Mouse (Mus musculus): ENCODE data around the gene Lrwd1. TPM values are rescaled to one million over a fixed set of nuclear protein-coding genes. Genes with fewer than 3 reads are reported as not detected.
"Not testable (repeated sequence)": the region's sequence is repeated elsewhere in the genome, so short reads cannot be mapped to it uniquely, and the experiment has no call there.

The Lrwd1 gene
- polyA plus RNA-seq, 1 experiment from 2014 or later: 21.8 TPM

DNA sequence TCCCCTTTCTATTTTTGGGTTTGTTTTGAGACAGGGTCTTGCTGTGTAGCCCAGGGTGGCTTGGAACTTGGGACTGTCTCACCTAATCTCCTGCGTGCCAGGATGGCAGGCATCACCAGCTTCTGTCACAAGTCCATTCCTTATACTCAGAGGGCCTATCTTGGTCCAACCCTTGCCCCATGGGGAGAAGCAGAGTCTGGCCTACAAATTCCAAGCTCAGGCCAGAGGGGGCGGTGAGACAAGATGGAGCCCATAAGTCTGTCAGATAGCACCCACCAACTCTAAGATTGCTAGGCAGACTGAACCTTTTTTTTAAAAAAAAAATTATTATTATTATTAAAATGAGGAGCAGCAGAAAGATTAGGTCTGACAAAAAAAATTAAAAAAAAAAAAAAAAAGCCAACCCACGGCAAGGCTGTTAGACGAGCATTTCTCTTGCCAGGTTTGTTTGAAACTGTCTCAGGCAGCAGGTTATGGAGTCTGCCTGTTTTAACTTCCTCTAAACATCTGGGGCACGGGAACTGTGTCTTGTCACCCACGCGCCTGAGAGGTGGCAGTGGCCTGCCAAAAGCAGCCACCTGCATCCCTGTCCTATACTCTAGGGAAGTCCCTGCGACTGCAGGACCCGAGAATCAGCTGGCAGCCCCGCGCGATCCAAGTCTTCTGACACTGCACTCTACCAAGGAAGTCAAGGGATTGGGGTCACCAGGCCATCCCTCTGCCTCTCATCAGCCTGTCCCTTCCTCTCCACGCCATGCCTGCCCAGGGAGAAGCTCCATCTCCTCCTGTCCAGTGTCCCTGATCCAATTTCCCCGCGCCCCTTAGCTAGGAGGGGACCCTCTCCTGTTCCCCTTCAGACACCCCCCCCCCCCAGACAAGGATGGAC is 34.0 kb upstream of the Lrwd1 start:
- no peak overlapping the region for H3K27ac ChIP-seq (ENCODE audit: poor library complexity, severe bottlenecking)
- ATAC-seq (ENCODE audit: insufficient number of reproducible peaks, low FRiP score): peak; percentile 49
- H3K9ac ChIP-seq: peak overlapping the region; percentile 66
- H3K27me3 ChIP-seq (replicated peaks): no peaks in the 10 kb centered on the region
- peak overlapping the region; percentile 59 for H3K4me3 ChIP-seq
- peaks cover 5% of the 10 kb centered on the region for H3K4me1 ChIP-seq (replicated peaks)
- WGBS: 13% methylated on average over 15 of the region's 15 CpGs
- no peaks in the 10 kb centered on the region for H3K36me3 ChIP-seq
- H3K4me2 ChIP-seq: peak overlapping the region; percentile 94
- peaks cover 7% of the 10 kb centered on the region for H3K9me3 ChIP-seq (replicated peaks)

DNA sequence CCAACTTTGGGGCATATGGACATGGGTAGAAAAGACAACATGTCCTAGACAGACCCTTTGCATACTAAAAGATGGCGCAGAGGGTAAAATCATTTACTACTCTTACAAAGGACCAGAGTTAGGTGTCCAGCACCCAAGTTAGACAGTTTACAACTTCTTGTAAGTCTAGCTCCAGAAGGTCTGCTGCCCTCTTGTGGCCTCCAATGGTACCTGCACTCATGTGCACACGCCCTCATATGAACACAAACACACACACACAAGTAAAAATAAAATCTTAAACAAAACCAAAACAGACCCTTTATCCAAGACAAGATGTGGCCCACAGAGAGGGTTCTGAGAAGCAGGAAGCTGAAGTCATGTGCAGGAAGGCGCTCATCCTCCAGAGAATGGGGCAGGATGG is 32.2 kb upstream of the Lrwd1 start:
- no peak overlapping the region for H3K27ac ChIP-seq (ENCODE audit: poor library complexity, severe bottlenecking)
- ATAC-seq (ENCODE audit: insufficient number of reproducible peaks, low FRiP score): no peak
- H3K9ac ChIP-seq: no peak overlapping the region
- no peaks in the 10 kb centered on the region for H3K36me3 ChIP-seq
- no peaks in the 10 kb centered on the region for H3K27me3 ChIP-seq (replicated peaks)
- H3K4me1 ChIP-seq (replicated peaks): peaks cover 5% of the 10 kb centered on the region
- H3K4me2 ChIP-seq: no peak overlapping the region
- WGBS: 89% methylated on average over 3 of the region's 3 CpGs
- no peak overlapping the region for H3K4me3 ChIP-seq
- peaks cover 7% of the 10 kb centered on the region for H3K9me3 ChIP-seq (replicated peaks)

DNA sequence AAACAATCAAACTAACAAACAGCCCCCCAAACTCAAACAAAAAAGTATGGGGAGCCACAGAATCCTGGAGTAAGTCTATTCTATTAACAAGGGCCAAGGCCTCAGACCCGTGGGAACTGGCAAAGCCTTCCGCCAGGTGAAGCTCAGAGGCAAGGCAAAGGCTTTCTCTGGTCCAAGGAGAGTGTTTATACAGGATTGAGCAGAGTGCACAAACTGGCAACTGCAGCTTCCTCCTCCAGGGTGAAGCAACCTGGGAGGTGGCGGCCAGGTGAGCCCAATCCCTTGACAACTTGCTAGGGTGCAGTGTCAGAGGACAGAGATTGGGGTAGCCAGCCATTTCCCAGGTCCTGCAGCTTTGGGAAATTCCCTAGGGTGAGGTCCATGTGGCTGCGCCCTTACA is 31.4 kb upstream of the Lrwd1 start:
- H3K4me3 ChIP-seq: no peak overlapping the region
- peaks cover 7% of the 10 kb centered on the region for H3K9me3 ChIP-seq (replicated peaks)
- no peaks in the 10 kb centered on the region for H3K36me3 ChIP-seq
- H3K27ac ChIP-seq (ENCODE audit: poor library complexity, severe bottlenecking): no peak overlapping the region
- ATAC-seq (ENCODE audit: insufficient number of reproducible peaks, low FRiP score): no peak
- no peak overlapping the region for H3K4me2 ChIP-seq
- peaks cover 5% of the 10 kb centered on the region for H3K4me1 ChIP-seq (replicated peaks)
- no peak overlapping the region for H3K9ac ChIP-seq
- H3K27me3 ChIP-seq (replicated peaks): no peaks in the 10 kb centered on the region
- 82% methylated on average over 4 of the region's 4 CpGs for WGBS

DNA sequence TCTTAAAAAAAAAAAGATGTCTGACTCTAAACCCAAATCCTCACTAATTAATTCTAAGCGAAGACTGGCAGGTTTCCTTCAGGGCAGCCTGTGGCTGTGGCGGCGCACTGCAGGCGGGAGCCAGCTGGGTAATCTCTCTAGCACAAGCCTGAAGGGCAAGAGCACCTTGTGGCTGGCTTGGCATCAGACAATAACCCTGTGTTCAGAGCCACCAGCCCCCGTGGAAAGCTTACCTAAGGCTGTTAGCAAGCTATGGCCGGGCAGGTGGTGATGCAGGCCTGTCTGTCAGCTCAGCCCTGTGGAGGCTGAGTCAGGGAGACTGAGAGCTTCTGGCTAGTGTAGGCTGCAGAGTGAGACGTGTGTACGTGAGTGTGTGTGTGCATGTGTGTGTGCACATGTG is 29.4 kb upstream of the Lrwd1 start:
- Histone ChIP-seq H3K36me3 (0 out of 2 replicates have a peak, but pooled peaks cover 3% of the 10 kb centered on the region), H3K9me3 (replicated peaks) (peaks cover 7% of the 10 kb centered on the region), H3K4me2 (no peak overlapping the region), H3K27me3 (replicated peaks) (no peaks in the 10 kb centered on the region), H3K27ac (ENCODE audit: poor library complexity, severe bottlenecking) (no peak overlapping the region), H3K4me1 (replicated peaks) (no peaks in the 10 kb centered on the region), H3K9ac (no peak overlapping the region), H3K4me3 (no peak overlapping the region)
- no peak for ATAC-seq (ENCODE audit: insufficient number of reproducible peaks, low FRiP score)
- 79% methylated on average over 8 of the region's 8 CpGs for WGBS

DNA sequence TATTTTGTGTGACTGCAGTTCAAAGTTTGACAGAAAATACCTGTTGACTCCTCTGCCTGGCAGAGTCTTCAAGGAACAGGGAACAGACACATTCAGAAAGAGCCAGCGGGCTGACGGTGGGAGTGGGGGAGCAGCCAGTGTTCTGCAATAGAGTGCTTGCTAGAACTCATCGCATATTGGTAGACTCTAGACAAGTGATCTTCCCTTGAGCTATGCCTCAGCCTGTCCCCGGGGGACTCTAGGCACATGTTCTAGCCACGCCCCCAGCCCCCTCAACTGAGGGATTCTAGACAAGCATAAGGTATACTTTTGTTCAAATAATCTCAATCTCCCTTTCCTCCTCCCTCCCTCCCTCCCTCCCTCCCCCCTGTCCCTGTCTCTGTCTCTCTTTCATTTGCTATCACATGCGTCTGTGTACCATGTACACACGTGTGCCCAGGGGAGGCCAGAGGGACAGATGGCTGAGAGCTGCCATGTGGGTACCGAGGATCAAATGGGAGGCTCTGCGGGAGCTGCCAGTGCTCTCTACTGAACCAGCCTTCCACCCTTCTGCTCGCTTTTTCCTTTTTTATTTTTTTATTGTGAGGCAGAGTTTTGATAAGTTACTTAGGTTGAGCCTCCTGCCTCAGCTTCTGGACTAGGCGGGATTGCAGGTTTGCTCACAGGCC is 28.1 kb upstream of the Lrwd1 start:
- Histone ChIP-seq H3K4me3 (no peak overlapping the region), H3K4me2 (no peak overlapping the region), H3K9ac (no peak overlapping the region), H3K36me3 (0 out of 2 replicates have a peak, but pooled peaks cover 3% of the 10 kb centered on the region), H3K4me1 (replicated peaks) (no peaks in the 10 kb centered on the region), H3K27ac (ENCODE audit: poor library complexity, severe bottlenecking) (no peak overlapping the region), H3K27me3 (replicated peaks) (no peaks in the 10 kb centered on the region), H3K9me3 (replicated peaks) (peaks cover 7% of the 10 kb centered on the region)
- ATAC-seq (ENCODE audit: insufficient number of reproducible peaks, low FRiP score): no peak
- WGBS: 74% methylated on average over 11 of the region's 11 CpGs

DNA sequence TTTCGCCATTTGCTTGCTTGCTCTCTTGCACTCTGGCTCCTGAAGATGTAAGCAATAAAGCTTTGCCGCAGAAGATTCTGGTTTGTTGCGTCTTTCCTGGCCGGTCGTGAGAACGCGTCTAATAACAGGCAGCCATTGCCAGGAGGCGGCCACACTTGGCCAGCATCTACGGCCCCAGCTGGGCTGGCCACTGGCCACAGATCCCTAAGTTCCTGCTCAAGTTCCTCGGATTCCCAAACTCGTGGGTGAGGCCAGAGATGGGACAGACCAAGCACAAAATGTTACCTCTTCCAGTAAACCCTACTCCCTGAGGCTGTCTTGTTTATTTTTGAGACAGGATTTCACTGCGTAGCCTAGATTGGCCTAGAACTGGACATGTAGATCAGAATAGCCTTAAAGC is 24.2 kb upstream of the Lrwd1 start:
- not testable (repeated sequence) for H3K36me3 ChIP-seq; H3K27ac ChIP-seq (ENCODE audit: poor library complexity, severe bottlenecking); ATAC-seq (ENCODE audit: insufficient number of reproducible peaks, low FRiP score); H3K27me3 ChIP-seq (replicated peaks); H3K4me2 ChIP-seq; H3K9me3 ChIP-seq (replicated peaks); H3K9ac ChIP-seq; H3K4me3 ChIP-seq; H3K4me1 ChIP-seq (replicated peaks)
- 85% methylated on average over 11 of the region's 12 CpGs for WGBS

DNA sequence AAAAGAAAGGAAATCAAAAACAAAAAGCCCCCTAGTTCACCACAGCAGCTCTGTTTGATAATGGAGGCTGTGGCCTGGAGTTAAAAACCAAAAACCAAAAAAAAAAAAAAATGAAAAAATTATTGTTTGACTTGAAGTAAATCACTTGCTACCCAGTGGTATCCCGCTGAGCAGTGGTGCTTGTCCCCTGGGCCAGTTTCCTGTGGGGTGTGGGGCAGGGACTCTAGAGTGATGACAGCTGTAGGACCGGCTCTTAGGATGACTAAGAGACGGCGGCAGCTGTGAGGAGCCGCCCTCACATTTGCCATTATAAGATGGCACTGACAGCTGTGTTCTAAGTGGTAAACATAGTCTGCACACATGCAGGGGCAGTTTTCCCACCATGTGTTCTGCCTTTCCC is 19.5 kb upstream of the Lrwd1 start:
- no peak overlapping the region for H3K27ac ChIP-seq (ENCODE audit: poor library complexity, severe bottlenecking)
- H3K4me1 ChIP-seq (replicated peaks): no peaks in the 10 kb centered on the region
- WGBS: 70% methylated on average over 5 of the region's 5 CpGs
- ATAC-seq (ENCODE audit: insufficient number of reproducible peaks, low FRiP score): no peak
- 0 out of 2 replicates have a peak, but pooled peaks cover under 1% of the 10 kb centered on the region for H3K36me3 ChIP-seq
- no peak overlapping the region for H3K9ac ChIP-seq
- H3K4me3 ChIP-seq: no peak overlapping the region
- no peak overlapping the region for H3K4me2 ChIP-seq
- peaks cover 8% of the 10 kb centered on the region; the same call in 1 of the 2 replicates for H3K9me3 ChIP-seq (replicated peaks)
- no peaks in the 10 kb centered on the region for H3K27me3 ChIP-seq (replicated peaks)

DNA sequence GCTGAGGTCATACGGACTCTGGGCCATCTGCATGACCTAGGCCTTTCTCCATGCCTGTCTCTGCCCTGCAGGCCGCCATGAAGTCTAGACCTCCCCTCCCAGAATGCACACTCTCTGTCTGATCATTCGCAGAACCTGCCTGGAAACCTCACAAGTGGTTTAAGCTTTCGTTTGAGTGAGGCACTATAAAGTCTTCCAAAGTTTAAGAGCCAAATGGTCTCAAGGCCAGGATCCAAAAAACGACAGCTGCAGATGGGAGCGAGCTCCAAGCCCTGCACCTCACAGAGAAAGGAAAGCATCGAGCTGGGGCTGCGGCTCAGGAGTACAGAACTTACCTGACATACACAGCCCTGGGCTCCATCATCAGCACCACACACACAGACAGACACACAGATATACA is 16.5 kb upstream of the Lrwd1 start:
- 79% methylated on average over 8 of the region's 8 CpGs for WGBS

DNA sequence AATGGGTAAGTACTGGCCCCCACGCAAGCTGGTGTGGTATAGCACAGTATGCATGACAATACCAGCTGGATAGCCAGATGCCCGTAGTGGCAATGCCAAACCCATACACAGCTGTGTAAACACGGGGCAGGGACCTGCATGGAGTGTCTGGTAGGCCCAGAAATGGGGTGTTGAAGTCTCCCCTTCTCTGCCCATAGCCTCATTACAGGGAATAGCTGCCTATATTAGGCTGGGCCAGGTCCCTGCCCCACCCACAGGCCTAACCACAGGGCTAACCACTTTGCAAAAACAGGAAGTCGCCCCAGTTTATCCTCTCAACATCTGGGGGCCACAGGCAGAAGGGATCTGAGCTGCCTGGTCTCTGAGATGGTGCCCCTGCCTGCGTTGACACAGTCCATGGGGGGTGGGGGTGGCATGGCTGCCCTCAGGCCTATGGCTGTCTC is 13.3 kb upstream of the Lrwd1 start:
- H3K27ac ChIP-seq (ENCODE audit: poor library complexity, severe bottlenecking); H3K4me3 ChIP-seq; H3K4me2 ChIP-seq; ATAC-seq (ENCODE audit: insufficient number of reproducible peaks, low FRiP score); H3K27me3 ChIP-seq (replicated peaks); H3K36me3 ChIP-seq; H3K4me1 ChIP-seq (replicated peaks); H3K9ac ChIP-seq; H3K9me3 ChIP-seq (replicated peaks): not testable (repeated sequence)
- WGBS: 69% methylated on average over 5 of the region's 5 CpGs

More for the DNA sequence above, 16.5 kb upstream of the Lrwd1 start:
- no peaks in the 10 kb centered on the region for H3K36me3 ChIP-seq
- peaks cover 8% of the 10 kb centered on the region; the same call in 1 of the 2 replicates for H3K9me3 ChIP-seq (replicated peaks)
- no peaks in the 10 kb centered on the region for H3K4me1 ChIP-seq (replicated peaks)
- ATAC-seq (ENCODE audit: insufficient number of reproducible peaks, low FRiP score): no peak
- no peak overlapping the region for H3K4me3 ChIP-seq
- H3K27me3 ChIP-seq (replicated peaks): no peaks in the 10 kb centered on the region
- H3K27ac ChIP-seq (ENCODE audit: poor library complexity, severe bottlenecking): no peak overlapping the region
- no peak overlapping the region for H3K4me2 ChIP-seq
- H3K9ac ChIP-seq: no peak overlapping the region

DNA sequence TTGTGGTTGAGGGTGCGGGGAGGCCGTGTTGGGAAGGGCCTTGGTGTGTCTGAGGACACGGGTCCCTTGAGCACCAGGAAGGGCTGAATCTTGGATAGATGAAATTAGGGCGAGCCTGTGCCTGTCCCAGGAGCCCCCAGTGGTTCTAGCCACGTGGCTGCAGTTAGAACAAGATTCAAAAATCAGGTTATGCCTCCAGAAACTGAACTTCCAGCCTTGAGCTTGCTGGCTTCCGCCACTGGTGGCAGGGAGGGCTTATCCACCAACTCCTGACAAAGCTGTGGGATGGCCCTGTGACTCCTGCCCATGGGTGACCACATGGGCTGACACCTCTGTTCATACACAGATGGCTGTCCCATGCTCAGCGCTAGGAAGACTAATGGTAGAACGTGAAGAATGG is 11.8 kb upstream of the Lrwd1 start:
- Histone ChIP-seq H3K27ac (ENCODE audit: poor library complexity, severe bottlenecking) (no peak overlapping the region), H3K36me3 (no peaks in the 10 kb centered on the region), H3K4me2 (no peak overlapping the region), H3K9me3 (replicated peaks) (peaks cover 7% of the 10 kb centered on the region; the same call in 1 of the 2 replicates), H3K4me1 (replicated peaks) (no peaks in the 10 kb centered on the region), H3K9ac (no peak overlapping the region), H3K4me3 (no peak overlapping the region), H3K27me3 (replicated peaks) (0 out of 2 replicates have a peak, but pooled peaks cover 5% of the 10 kb centered on the region)
- 70% methylated on average over 8 of the region's 8 CpGs for WGBS
- no peak for ATAC-seq (ENCODE audit: insufficient number of reproducible peaks, low FRiP score)

DNA sequence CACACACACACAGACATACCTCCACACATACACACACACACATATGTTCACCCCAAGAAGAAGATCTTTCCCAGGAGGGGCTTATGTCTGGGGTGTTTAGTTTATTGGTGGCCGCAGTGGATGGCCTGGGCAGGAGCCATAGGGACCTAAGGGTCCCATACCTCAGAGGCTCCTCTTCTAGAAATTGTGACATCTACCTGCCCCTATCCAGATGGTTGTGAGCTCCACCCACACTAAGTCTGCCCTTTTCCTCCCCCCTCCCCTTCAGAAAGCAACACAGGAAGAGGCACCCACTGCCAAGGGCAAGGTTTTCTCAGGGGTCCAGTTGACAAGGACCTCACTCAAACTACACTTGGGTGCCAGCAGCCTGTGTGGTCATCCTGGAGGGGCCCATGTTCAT is 11.1 kb upstream of the Lrwd1 start:
- H3K4me1 ChIP-seq (replicated peaks): no peaks in the 10 kb centered on the region
- ATAC-seq (ENCODE audit: insufficient number of reproducible peaks, low FRiP score): no peak

More for the DNA sequence above, 11.1 kb upstream of the Lrwd1 start:
- Histone ChIP-seq H3K27me3 (replicated peaks) (0 out of 2 replicates have a peak, but pooled peaks cover 5% of the 10 kb centered on the region), H3K4me3 (no peak overlapping the region), H3K27ac (ENCODE audit: poor library complexity, severe bottlenecking) (no peak overlapping the region), H3K36me3 (peaks cover 7% of the 10 kb centered on the region), H3K4me2 (no peak overlapping the region), H3K9me3 (replicated peaks) (peaks cover 8% of the 10 kb centered on the region; the same call in 1 of the 2 replicates), H3K9ac (no peak overlapping the region)
- WGBS: 86% methylated on average over 1 of the region's 1 CpGs

Measured in heart, embryonic 12.5 days (tissue).